In the genomic region with DNA sequence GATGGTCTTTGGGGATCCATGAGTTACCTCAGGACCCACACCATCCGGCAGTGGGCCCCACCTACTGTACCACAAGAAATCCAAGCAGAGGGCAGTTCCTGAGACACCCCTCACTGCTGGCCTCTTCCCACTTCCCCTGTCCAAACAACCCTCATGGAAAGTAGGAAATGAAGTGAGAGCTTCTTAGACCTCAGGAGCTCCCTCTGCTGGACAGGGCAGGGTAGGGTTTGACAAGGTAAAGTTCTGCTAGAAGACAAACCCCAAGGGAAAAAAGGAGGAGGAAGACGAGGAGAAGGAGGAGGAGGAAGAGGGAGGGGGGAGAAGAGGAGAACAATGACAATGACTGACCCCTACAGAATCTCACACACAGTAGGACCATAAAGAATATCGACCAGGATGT, we compare ENCODE assay signal across 8 mouse cellular contexts. TPM values are rescaled to one million over a fixed set of nuclear protein-coding genes. Genes with fewer than 3 reads are reported as not detected.
A peak's percentile ranks its signal among the peaks of the same experiment; 100 is the strongest.
DNase-seq lines count a peak whose midpoint lies in the region; ATAC-seq and TF ChIP-seq lines count a peak whose summit lies in the region.
"Had no signal": no experiment of that assay in that cellular context is flagged by ENCODE, and none has a peak within 500 bp of the region (broad histone marks: within the 10 kb centered on the region; RNA-seq: fewer than 3 reads in every experiment).

No protein-coding gene starts in this region.

- WGBS in forebrain, embryonic 13.5 days: 55% methylated on average over 3 of the region's 3 CpGs

- no peak overlapping the region for H3K4me2 ChIP-seq in forebrain, embryonic 13.5 days
- H3K4me2 ChIP-seq: midbrain, embryonic 12.5 days had no signal

- intact Hi-C loops in left cerebral cortex, postnatal 10 days (cut with DNase I): loop anchor here (10.0 kb wide), 1 partner anchor 153 kb away; no protein-coding TSS in a partner anchor

- peak; percentile 68 for TF ChIP-seq CTCF in G1E (IDR thresholded peaks at IDR 0.05; ENCODE audit: low read depth, low read length)

- no peak overlapping the region for H3K9ac ChIP-seq in forebrain, embryonic 13.5 days
- H3K9ac ChIP-seq: midbrain, embryonic 12.5 days had no signal

- H3K4me1 ChIP-seq in G1E (ENCODE audit: insufficient read depth, low read depth, low read length): 0 out of 2 replicates have a peak, but pooled peaks cover 2% of the 10 kb centered on the region
- H3K4me1 ChIP-seq in forebrain, embryonic 13.5 days: peaks cover 4% of the 10 kb centered on the region; the same call in 1 of the 2 replicates

- peaks cover 28% of the 10 kb centered on the region for H3K27me3 ChIP-seq in G1E (ENCODE audit: insufficient read depth, low read length)
- no peaks in the 10 kb centered on the region for H3K27me3 ChIP-seq in forebrain, embryonic 13.5 days

- DNase-seq in left cerebral cortex, adult 18-20 months (ENCODE audit: low spot score in 2 of 2): peak; percentile 45 to 58
- DNase-seq in left cerebral cortex, postnatal 10 days (ENCODE audit: extremely low spot score in 1 of 2, low spot score in 2 of 2): no peak
- peak; percentile 49 for DNase-seq in G1E (ENCODE audit: low spot score)
- peak; percentile 40 to 49 for DNase-seq in adrenal gland, adult 18-20 months (ENCODE audit: low spot score in 2 of 2)

- H3K9me3 ChIP-seq in G1E (replicated peaks): no peaks in the 10 kb centered on the region
- no peaks in the 10 kb centered on the region for H3K9me3 ChIP-seq in forebrain, embryonic 13.5 days (replicated peaks)
- H3K9me3 ChIP-seq: midbrain, embryonic 12.5 days had no signal

- no peak overlapping the region for H3K27ac ChIP-seq in forebrain, embryonic 13.5 days
- H3K27ac ChIP-seq: midbrain, embryonic 12.5 days had no signal

- H3K36me3 ChIP-seq in G1E (replicated peaks): no peaks in the 10 kb centered on the region
- no peaks in the 10 kb centered on the region for H3K36me3 ChIP-seq in forebrain, embryonic 13.5 days (ENCODE audit: poor library complexity, severe bottlenecking)
- H3K36me3 ChIP-seq: midbrain, embryonic 12.5 days had no signal

- H3K4me3 ChIP-seq in G1E (ENCODE audit: low read depth, low read length): no peak overlapping the region
- H3K4me3 ChIP-seq in forebrain, embryonic 13.5 days: no peak overlapping the region
- H3K4me3 ChIP-seq: midbrain, embryonic 12.5 days had no signal

- ATAC-seq in G1E (ENCODE audit: extremely low read depth, insufficient number of reproducible peaks, low FRiP score, poor library complexity, severe bottlenecking): no peak
- peak; percentile 78 for ATAC-seq in granulocyte monocyte progenitor cell, adult 5-6 weeks (replicated peaks; ENCODE audit: poor library complexity, severe bottlenecking)
- peak; percentile 70 for ATAC-seq in megakaryocyte-erythroid progenitor cell, adult 5-6 weeks (replicated peaks; ENCODE audit: low FRiP score, low TSS enrichment, poor library complexity, severe bottlenecking)
- ATAC-seq in forebrain, embryonic 13.5 days: no peak

RNA-seq across cellular contexts. Expression of gene Dmrtb1, which starts 46.4 kb away (rescaled TPM):
- under 1 TPM in 1 of 2 experiments, not detected in 1; 0.46 TPM for total RNA-seq in left cerebral cortex, adult 18-20 months (2021)
- total RNA-seq in left cerebral cortex, postnatal 10 days (2021): 1 to 10 TPM; 7.2 to 8.5 TPM
- total RNA-seq in G1E (2014; fragmentation: Nextera tagmentation): not detected in 2 replicates
- not detected in 2 replicates for total RNA-seq in G1E (2017)
- not detected in 2 replicates for polyA plus RNA-seq in G1E (2012)
- total RNA-seq in adrenal gland, adult 18-20 months (2021): not detected
- total RNA-seq in granulocyte monocyte progenitor cell, adult 5-6 weeks (2014; fragmentation: Nextera tagmentation): 1.7 TPM in 1 of 2 replicates, not detected in the other
- total RNA-seq in granulocyte monocyte progenitor cell, adult 5-6 weeks (2017): 0.46 TPM in 1 of 2 replicates, not detected in the other
- not detected in 2 replicates for total RNA-seq in megakaryocyte-erythroid progenitor cell, adult 5-6 weeks (2014; fragmentation: Nextera tagmentation)
- not detected in 2 replicates for total RNA-seq in megakaryocyte-erythroid progenitor cell, adult 5-6 weeks (2017)
- 32.9 and 38.8 TPM in 2 replicates for polyA plus RNA-seq in forebrain, embryonic 13.5 days (2015; fragmentation: Nextera tagmentation; extraction: Ambion mirVana)

Comparison
In these comparisons a context has a peak if more than half of its experiments do, and no peak if none do; other contexts are left out.
1. DNase-seq: peak in left cerebral cortex, adult 18-20 months (2 of 2), G1E (single experiment) and adrenal gland, adult 18-20 months (2 of 2); none in left cerebral cortex, postnatal 10 days (0 of 2).
2. ATAC-seq: peak in granulocyte monocyte progenitor cell, adult 5-6 weeks (single experiment) and megakaryocyte-erythroid progenitor cell, adult 5-6 weeks (single experiment); none in G1E (single experiment) and forebrain, embryonic 13.5 days (single experiment).